ENCODE assay signal across 21 mouse cellular contexts in genomic region chr12:112503003-112503771, GRCm38 (mm10). TPM values are rescaled to one million over a fixed set of nuclear protein-coding genes. Genes with fewer than 3 reads are reported as not detected.
DNase-seq lines count a peak whose midpoint lies in the region; ATAC-seq and TF ChIP-seq lines count a peak whose summit lies in the region.
"Had no signal": no experiment of that assay in that cellular context is flagged by ENCODE, and none has a peak within 500 bp of the region (broad histone marks: within the 10 kb centered on the region; RNA-seq: fewer than 3 reads in every experiment).

No protein-coding gene starts in this region.

- no peaks in the 10 kb centered on the region for H3K9me3 ChIP-seq in heart, embryonic 14.5 days (ENCODE audit: control insufficient read depth, low read length)
- H3K9me3 ChIP-seq in G1E (replicated peaks) = 0 out of 2 replicates have a peak, but pooled peaks cover 3% of the 10 kb centered on the region
- no peaks in the 10 kb centered on the region for H3K9me3 ChIP-seq in lung, postnatal 0 days (ENCODE audit: low read length)
- H3K9me3 ChIP-seq: embryonic facial prominence, embryonic 12.5 days; hindbrain, embryonic 15.5 days; stomach, embryonic 15.5 days had no signal

- no peaks in the 10 kb centered on the region for H3K36me3 ChIP-seq in heart, embryonic 14.5 days (ENCODE audit: control insufficient read depth, insufficient read depth, low read length)
- H3K36me3 ChIP-seq in G1E (replicated peaks) = no peaks in the 10 kb centered on the region
- no peaks in the 10 kb centered on the region for H3K36me3 ChIP-seq in lung, postnatal 0 days (ENCODE audit: insufficient read depth, low read length)
- H3K36me3 ChIP-seq: embryonic facial prominence, embryonic 12.5 days; hindbrain, embryonic 15.5 days; stomach, embryonic 15.5 days had no signal

- no peak overlapping the region for H3K27ac ChIP-seq in heart, embryonic 14.5 days (replicated peaks in 1 of 2; ENCODE audit: control insufficient read depth in 1 of 2, insufficient read depth in 1 of 2, low read depth in 2 of 2, low read length in 2 of 2)
- H3K27ac ChIP-seq in lung, postnatal 0 days (ENCODE audit: low read length) = no peak overlapping the region
- H3K27ac ChIP-seq: embryonic facial prominence, embryonic 12.5 days; heart, adult 2 months; hindbrain, embryonic 15.5 days; stomach, embryonic 15.5 days had no signal

- peaks cover 14% of the 10 kb centered on the region; the same call in 1 of the 2 replicates for H3K27me3 ChIP-seq in heart, embryonic 14.5 days (ENCODE audit: control insufficient read depth, insufficient read depth, low read length)
- H3K27me3 ChIP-seq in G1E (ENCODE audit: insufficient read depth, low read length) = no peaks in the 10 kb centered on the region
- H3K27me3 ChIP-seq in lung, postnatal 0 days (replicated peaks; ENCODE audit: insufficient read depth, low read length) = no peaks in the 10 kb centered on the region
- H3K27me3 ChIP-seq: hindbrain, embryonic 15.5 days had no signal

- no peak for ATAC-seq in heart, embryonic 14.5 days (ENCODE audit: insufficient number of reproducible peaks, insufficient read depth, low FRiP score, low read depth)
- 0 out of 2 replicates have a peak, but pooled peaks have one; percentile 17 for ATAC-seq in G1E (ENCODE audit: extremely low read depth, insufficient number of reproducible peaks, low FRiP score, poor library complexity, severe bottlenecking)
- ATAC-seq in lung, postnatal 0 days = no peak
- ATAC-seq: forebrain, postnatal 0 days had no signal

- H3K4me1 ChIP-seq in heart, embryonic 14.5 days (ENCODE audit: control insufficient read depth in 2 of 2, insufficient read depth in 2 of 2, low read length in 2 of 2) = peaks cover 19 to 22% of the 10 kb centered on the region in 2 experiments
- no peaks in the 10 kb centered on the region for H3K4me1 ChIP-seq in G1E (ENCODE audit: insufficient read depth, low read depth, low read length)
- no peaks in the 10 kb centered on the region for H3K4me1 ChIP-seq in lung, postnatal 0 days (ENCODE audit: insufficient read depth, low read depth, low read length)
- H3K4me1 ChIP-seq: stomach, embryonic 15.5 days had no signal

- DNase-seq in heart, postnatal 14 days = no peak
- peak; percentile 6 for DNase-seq in CD4-positive helper T cell, adult 2 months (ENCODE audit: low read depth, low spot score)
- DNase-seq in G1E (ENCODE audit: low spot score) = no peak
- DNase-seq in induced T-regulatory cell, adult 2 months (ENCODE audit: low read depth) = peak; percentile 6
- DNase-seq in left cerebral cortex, adult 8-10 months (ENCODE audit: low spot score in 2 of 2) = no peak
- DNase-seq in spleen, postnatal 36 days (ENCODE audit: low spot score in 2 of 2) = no peak
- no peak for DNase-seq in lung, postnatal 0 days (ENCODE audit: low spot score)
- DNase-seq: cerebellum, adult 9-10 months; forebrain, postnatal 0 days; heart, adult 2 months; kidney, adult 8-10 months; lung, postnatal 10 days; thymus, postnatal 25 days had no signal

- TF ChIP-seq EP300 in lung, postnatal 0 days (IDR thresholded peaks at IDR 0.05) = no peak

- H3K4me3 ChIP-seq in heart, embryonic 14.5 days (ENCODE audit: control insufficient read depth in 1 of 2, insufficient read depth in 1 of 2, low read depth in 1 of 2, low read length in 2 of 2) = no peak overlapping the region
- H3K4me3 ChIP-seq in G1E (ENCODE audit: low read depth, low read length) = no peak overlapping the region
- no peak overlapping the region for H3K4me3 ChIP-seq in lung, postnatal 0 days (ENCODE audit: low read depth, low read length)
- H3K4me3 ChIP-seq: embryonic facial prominence, embryonic 12.5 days; heart, adult 2 months; hindbrain, embryonic 15.5 days; stomach, embryonic 15.5 days had no signal

- TF ChIP-seq CTCF in G1E (IDR thresholded peaks at IDR 0.05; ENCODE audit: low read depth, low read length) = no peak
- TF ChIP-seq CTCF in lung, postnatal 0 days (IDR thresholded peaks at IDR 0.05) = no peak

- peak overlapping the region; percentile 35 for H3K4me2 ChIP-seq in heart, embryonic 14.5 days (ENCODE audit: low read length)
- H3K4me2 ChIP-seq in lung, postnatal 0 days (replicated peaks; ENCODE audit: low read depth, low read length) = no peak overlapping the region
- H3K4me2 ChIP-seq: embryonic facial prominence, embryonic 12.5 days; hindbrain, embryonic 15.5 days; stomach, embryonic 15.5 days had no signal

- 8% methylated on average over 19 of the region's 19 CpGs for WGBS in heart, embryonic 14.5 days
- 20% methylated on average over 19 of the region's 19 CpGs for WGBS in lung, postnatal 0 days

- intact Hi-C loops in heart, postnatal 14 days (cut with DNase I) = no loop called here

- H3K9ac ChIP-seq in heart, embryonic 14.5 days (ENCODE audit: low read length) = no peak overlapping the region
- H3K9ac ChIP-seq in lung, postnatal 0 days (replicated peaks; ENCODE audit: low read depth) = no peak overlapping the region
- H3K9ac ChIP-seq: embryonic facial prominence, embryonic 12.5 days; forebrain, postnatal 0 days; hindbrain, embryonic 15.5 days; stomach, embryonic 15.5 days had no signal

RNA-seq across cellular contexts. Expression of gene Tmem179, which starts 13.4 kb away (rescaled TPM):
- 0.40 and 0.54 TPM in 2 replicates for polyA plus RNA-seq in heart, embryonic 14.5 days (2014; fragmentation: Nextera tagmentation; extraction: Ambion mirVana)
- total RNA-seq in heart, postnatal 14 days (2021) = not detected
- not detected in 2 replicates for total RNA-seq in G1E (2014; fragmentation: Nextera tagmentation)
- 0.06 TPM in 1 of 2 replicates, not detected in the other for total RNA-seq in G1E (2017)
- polyA plus RNA-seq in G1E (2012) = 0.02 TPM in 1 of 2 replicates, not detected in the other
- total RNA-seq in left cerebral cortex, adult 8-10 months (2022) = 100 to 1,000 TPM; 115 to 127 (median 124) TPM
- 0.07 TPM in 1 of 2 replicates, not detected in the other for polyA plus RNA-seq in lung, postnatal 0 days (2015; fragmentation: Nextera tagmentation; extraction: Ambion mirVana)
- total RNA-seq: gastrocnemius, adult 18-20 months; heart, adult 2 months; liver, adult 2 months; megakaryocyte-erythroid progenitor cell, adult 5-6 weeks had no signal
- polyA plus RNA-seq: liver, adult 2 months had no signal

RNA-seq across cellular contexts. Expression of gene A530016L24Rik, which starts 13.9 kb away (rescaled TPM):
- polyA plus RNA-seq in heart, embryonic 14.5 days (2014; fragmentation: Nextera tagmentation; extraction: Ambion mirVana) = 5.6 and 6.4 TPM in 2 replicates
- total RNA-seq in heart, postnatal 14 days (2021) = 10 to 100 TPM; 15.7 to 20.7 TPM
- total RNA-seq in G1E (2014; fragmentation: Nextera tagmentation) = not detected in 2 replicates
- total RNA-seq in G1E (2017) = 0.17 and 0.27 TPM in 2 replicates
- polyA plus RNA-seq in G1E (2012) = not detected in 2 replicates
- under 1 TPM; 0.20 to 0.37 (median 0.34) TPM for total RNA-seq in left cerebral cortex, adult 8-10 months (2022)
- 0.04 TPM in 1 of 2 replicates, not detected in the other for polyA plus RNA-seq in lung, postnatal 0 days (2015; fragmentation: Nextera tagmentation; extraction: Ambion mirVana)
- total RNA-seq: megakaryocyte-erythroid progenitor cell, adult 5-6 weeks had no signal
- polyA plus RNA-seq: cortical plate, adult 2 months; embryonic facial prominence, embryonic 12.5 days; forebrain, postnatal 0 days had no signal

Comparison
In these comparisons a context has a peak if more than half of its experiments do, and no peak if none do; other contexts are left out.
1. DNase-seq: peak in CD4-positive helper T cell, adult 2 months (single experiment) and induced T-regulatory cell, adult 2 months (single experiment); none in heart, postnatal 14 days (0 of 2), G1E (single experiment), left cerebral cortex, adult 8-10 months (0 of 2), spleen, postnatal 36 days (0 of 2) and lung, postnatal 0 days (single experiment).
2. RNA of gene Tmem179, which starts 13.4 kb away (total RNA-seq): 115 to 127 TPM in left cerebral cortex, adult 8-10 months; not detected in heart, postnatal 14 days and 0.06 TPM in G1E; every median in the first group is over 100 times any median in the second.
3. RNA of gene A530016L24Rik, which starts 13.9 kb away (total RNA-seq): 15.7 to 20.7 TPM in heart, postnatal 14 days; 0.20 to 0.37 TPM in left cerebral cortex, adult 8-10 months and 0.17 to 0.27 TPM in G1E; every median in the first group is over 10 times any median in the second.